Mouse (Mus musculus): Measurements from ENCODE around the gene Cdk6. TPM values are rescaled to one million over a fixed set of nuclear protein-coding genes. Genes with fewer than 3 reads are reported as not detected.

Cdk6 gene
- polyA plus RNA-seq, 1 experiment: 2.0 TPM

DNA sequence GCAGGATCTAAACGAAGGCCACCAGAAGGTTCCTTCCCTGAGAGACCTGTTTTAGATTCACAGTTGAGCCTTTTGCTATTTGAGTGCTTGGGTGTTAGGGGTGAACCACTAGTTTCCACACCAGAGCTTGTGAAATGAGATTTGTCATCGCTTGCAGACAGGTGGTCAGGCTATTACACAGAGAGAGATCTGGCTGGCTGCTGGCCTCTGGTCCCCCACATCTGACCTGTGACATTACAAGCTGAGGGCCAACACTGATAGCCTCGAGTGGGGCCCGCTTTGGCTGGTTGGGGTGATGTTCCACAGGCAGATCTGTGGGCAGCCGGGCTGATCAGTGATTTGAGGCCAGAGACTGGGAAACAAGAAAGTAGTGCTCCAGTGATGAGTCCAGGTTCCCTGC is 150.6 kb downstream of the Cdk6 start:
- H3K4me1 ChIP-seq (ENCODE audit: control insufficient read depth, insufficient read depth, low read length): no peaks in the 10 kb centered on the region; the same call in 1 of the 2 replicates
- H3K4me3 ChIP-seq (ENCODE audit: insufficient read depth, low read length): no peak overlapping the region
- TF ChIP-seq CTCF (IDR thresholded peaks at IDR 0.05; ENCODE audit: extremely low read depth, insufficient read depth, low read length): no peak
- no peak for TF ChIP-seq POLR2A (IDR thresholded peaks at IDR 0.05; ENCODE audit: extremely low read depth, insufficient read depth, low read length)
- no peak overlapping the region for H3K27ac ChIP-seq (ENCODE audit: insufficient read depth, low read length)

DNA sequence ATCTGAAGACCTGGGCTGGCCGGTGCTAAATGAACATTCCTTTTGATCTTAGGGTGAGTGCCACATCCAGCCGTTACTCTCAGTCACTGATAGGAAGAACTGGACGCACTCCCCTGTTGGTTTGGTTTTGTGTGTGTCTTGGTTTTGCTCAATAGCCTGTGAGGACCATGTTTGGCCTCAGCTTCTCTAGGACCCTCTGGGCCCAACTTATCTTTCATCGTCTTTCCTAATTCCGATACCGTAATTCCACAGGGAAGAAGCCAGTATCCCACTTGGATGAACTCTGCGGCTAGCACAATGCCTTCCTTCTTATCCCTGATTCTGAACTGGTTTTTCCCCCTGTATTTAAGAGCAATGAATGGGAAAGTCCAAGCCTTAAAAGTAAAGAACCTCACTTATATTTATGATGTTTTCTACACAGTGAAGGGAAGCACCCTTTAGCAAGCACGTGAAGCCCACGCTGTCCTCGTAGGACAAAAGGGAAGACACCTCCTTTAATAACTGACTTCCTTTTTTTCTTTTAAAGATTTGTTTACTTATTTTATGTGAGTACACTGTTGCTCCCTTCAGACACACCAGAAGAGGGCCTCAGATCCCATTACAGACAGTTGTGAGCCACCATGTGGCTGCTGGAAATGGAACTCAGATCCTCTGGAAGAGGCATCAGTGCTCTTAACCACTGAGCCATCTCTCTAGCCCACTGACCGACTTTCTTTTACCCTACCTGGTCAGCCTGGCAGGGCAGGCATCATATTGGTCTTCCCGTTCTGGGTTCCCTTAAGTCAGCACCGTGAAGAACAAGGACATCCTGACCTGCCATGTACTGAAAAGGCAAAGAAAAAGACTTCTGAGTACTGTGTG is 151.7 kb downstream of the Cdk6 start:
- Histone ChIP-seq H3K4me1 (ENCODE audit: control insufficient read depth, insufficient read depth, low read length) (no peaks in the 10 kb centered on the region; the same call in 1 of the 2 replicates), H3K27ac (ENCODE audit: insufficient read depth, low read length) (no peak overlapping the region), H3K4me3 (ENCODE audit: insufficient read depth, low read length) (no peak overlapping the region)
- no peak for TF ChIP-seq CTCF (IDR thresholded peaks at IDR 0.05; ENCODE audit: extremely low read depth, insufficient read depth, low read length)
- TF ChIP-seq POLR2A (IDR thresholded peaks at IDR 0.05; ENCODE audit: extremely low read depth, insufficient read depth, low read length): no peak

DNA sequence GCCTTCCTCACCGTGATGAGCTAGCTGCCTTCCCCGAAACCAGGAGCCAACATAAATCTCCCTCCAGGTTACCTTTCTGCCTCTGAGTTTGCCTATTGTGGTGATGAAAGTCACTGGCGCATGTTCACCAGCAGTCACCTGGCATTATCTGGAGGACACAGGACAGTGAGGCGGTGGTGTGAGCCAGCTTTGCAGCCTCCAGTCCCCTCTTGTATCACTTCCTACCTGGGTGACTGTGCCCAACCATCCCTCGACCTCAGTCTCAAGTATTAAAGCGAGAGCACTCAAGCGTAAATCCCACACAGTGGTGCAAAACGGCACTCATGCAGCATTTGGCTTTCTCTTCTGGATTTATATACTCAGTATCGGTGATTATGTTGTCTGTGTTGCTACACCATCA is 152.7 kb downstream of the Cdk6 start:
- TF ChIP-seq CTCF (IDR thresholded peaks at IDR 0.05; ENCODE audit: extremely low read depth, insufficient read depth, low read length) (no peak), POLR2A (IDR thresholded peaks at IDR 0.05; ENCODE audit: extremely low read depth, insufficient read depth, low read length) (no peak)
- Histone ChIP-seq H3K27ac (ENCODE audit: insufficient read depth, low read length) (no peak overlapping the region), H3K4me3 (ENCODE audit: insufficient read depth, low read length) (no peak overlapping the region), H3K4me1 (ENCODE audit: control insufficient read depth, insufficient read depth, low read length) (no peaks in the 10 kb centered on the region; the same call in 1 of the 2 replicates)

DNA sequence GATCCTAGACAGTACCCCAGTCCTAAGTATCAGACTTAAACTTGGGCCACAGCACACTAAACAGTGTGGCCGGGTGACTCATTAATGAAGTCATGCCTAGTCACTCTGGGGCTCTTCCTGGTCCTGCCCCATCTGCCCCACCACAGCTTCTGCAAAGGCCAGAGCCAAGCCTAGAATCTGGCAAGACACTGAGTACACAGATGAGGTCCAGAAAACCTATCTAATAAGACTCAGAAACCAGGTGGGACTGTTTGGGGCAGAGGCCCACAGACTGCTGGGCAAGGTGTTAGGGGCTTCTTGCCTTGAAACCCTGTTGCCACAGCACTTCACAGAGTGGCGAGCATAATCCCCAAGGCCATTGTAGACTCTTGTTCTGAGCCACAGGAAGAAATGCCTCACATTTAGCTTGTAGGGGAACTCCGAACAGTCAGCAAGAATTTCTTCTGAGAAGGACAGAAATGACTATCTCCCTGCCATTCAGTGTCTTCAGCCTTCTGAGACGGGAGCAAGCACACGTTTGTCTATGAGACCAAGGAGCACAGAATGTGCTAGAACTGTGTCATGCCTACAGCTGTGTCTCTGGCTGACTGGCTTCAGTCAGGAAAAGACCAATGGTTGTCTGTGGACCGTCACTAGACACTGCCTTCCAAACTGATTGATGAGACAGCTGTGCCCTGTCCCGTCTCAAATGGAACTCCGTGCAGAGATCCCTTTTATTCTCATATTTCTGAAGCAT is 153.3 kb downstream of the Cdk6 start:
- no peak overlapping the region for H3K4me3 ChIP-seq (ENCODE audit: insufficient read depth, low read length)

DNA sequence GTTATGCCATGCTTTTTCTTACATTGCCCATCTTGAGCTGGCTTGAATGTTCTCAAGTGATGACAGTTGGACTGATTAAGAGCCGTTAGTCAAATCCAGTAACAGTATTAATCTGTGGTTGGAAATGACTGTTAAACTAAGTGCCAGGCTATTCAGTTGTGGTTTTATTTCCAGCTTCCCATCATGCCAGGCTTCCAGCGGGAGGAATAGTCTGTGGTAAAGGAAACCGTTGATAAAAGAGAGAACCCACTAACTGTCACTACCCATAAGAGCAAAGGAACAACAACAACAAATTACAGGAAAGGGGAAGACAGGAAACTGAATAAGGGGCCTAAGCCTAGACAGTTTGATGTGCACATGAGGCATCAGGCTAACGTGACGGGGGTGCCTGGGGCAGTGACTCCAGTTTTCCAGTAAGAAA is 156.2 kb downstream of the Cdk6 start:
- Histone ChIP-seq H3K4me1 (ENCODE audit: control insufficient read depth, insufficient read depth, low read length) (no peaks in the 10 kb centered on the region; the same call in 1 of the 2 replicates), H3K27ac (ENCODE audit: insufficient read depth, low read length) (no peak overlapping the region), H3K4me3 (ENCODE audit: insufficient read depth, low read length) (no peak overlapping the region)
- no peak for TF ChIP-seq POLR2A (IDR thresholded peaks at IDR 0.05; ENCODE audit: extremely low read depth, insufficient read depth, low read length)

More for the DNA sequence above, 153.3 kb downstream of the Cdk6 start:
- Histone ChIP-seq H3K4me1 (ENCODE audit: control insufficient read depth, insufficient read depth, low read length) (no peaks in the 10 kb centered on the region), H3K27ac (ENCODE audit: insufficient read depth, low read length) (no peak overlapping the region)
- TF ChIP-seq CTCF (IDR thresholded peaks at IDR 0.05; ENCODE audit: extremely low read depth, insufficient read depth, low read length) (no peak), POLR2A (IDR thresholded peaks at IDR 0.05; ENCODE audit: extremely low read depth, insufficient read depth, low read length) (no peak)

DNA sequence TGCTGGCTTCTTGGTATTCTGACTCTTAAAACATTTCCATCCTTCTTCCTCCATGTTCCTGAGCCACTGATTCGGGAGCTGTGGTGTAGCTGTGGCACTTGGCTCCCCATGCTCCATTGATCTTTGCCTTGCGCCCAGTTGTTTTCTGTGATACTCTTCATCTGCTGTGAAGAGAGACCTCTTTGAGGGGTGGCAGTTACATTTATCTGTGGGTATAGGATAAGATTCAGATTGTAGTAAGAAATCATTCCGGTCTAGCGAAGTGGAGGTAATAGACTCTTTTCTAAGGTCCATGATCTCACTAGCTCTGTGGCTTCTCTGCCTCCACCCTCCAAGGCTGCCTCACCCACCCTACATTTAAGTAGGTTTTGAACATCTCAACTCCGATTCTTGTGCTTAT is 159.0 kb downstream of the Cdk6 start:
- TF ChIP-seq POLR2A (IDR thresholded peaks at IDR 0.05; ENCODE audit: extremely low read depth, insufficient read depth, low read length): no peak
- no peak for TF ChIP-seq CTCF (IDR thresholded peaks at IDR 0.05; ENCODE audit: extremely low read depth, insufficient read depth, low read length)
- H3K27ac ChIP-seq (ENCODE audit: insufficient read depth, low read length): no peak overlapping the region
- peaks cover 2% of the 10 kb centered on the region for H3K4me1 ChIP-seq (ENCODE audit: control insufficient read depth, insufficient read depth, low read length)
- no peak overlapping the region for H3K4me3 ChIP-seq (ENCODE audit: insufficient read depth, low read length)

DNA sequence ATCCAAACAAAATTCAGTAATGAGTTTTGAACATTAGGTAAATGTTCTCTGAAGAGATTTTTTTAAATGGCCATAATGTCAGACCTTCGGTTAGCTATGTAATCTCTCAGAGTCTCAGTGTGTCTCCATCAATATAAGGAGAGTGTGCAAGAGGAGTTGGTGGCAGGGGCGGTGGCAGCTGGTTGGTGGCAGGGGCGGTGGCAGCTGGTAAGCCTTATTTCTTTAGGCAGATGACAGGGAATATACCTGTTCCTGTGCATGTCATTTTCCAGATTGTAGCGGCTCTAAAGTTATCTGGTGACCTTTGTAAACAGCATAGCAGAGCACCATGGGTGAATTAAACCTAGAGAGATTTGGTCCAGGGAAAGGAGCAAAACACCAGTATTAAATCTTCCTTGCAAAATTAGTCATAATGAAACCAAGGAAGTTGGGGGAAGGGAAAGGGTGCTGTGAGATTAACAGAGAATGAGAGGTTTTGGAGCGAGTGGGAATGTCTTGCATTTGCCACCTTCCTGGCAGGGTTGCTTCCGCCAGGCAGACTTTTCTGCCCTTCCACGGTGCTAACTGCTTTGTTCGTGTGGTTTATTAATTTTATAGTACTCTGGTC is 159.8 kb downstream of the Cdk6 start:
- Histone ChIP-seq H3K27ac (ENCODE audit: insufficient read depth, low read length) (no peak overlapping the region), H3K4me3 (ENCODE audit: insufficient read depth, low read length) (no peak overlapping the region), H3K4me1 (ENCODE audit: control insufficient read depth, insufficient read depth, low read length) (peaks cover 2% of the 10 kb centered on the region)
- TF ChIP-seq POLR2A (IDR thresholded peaks at IDR 0.05; ENCODE audit: extremely low read depth, insufficient read depth, low read length) (no peak), CTCF (IDR thresholded peaks at IDR 0.05; ENCODE audit: extremely low read depth, insufficient read depth, low read length) (no peak)

DNA sequence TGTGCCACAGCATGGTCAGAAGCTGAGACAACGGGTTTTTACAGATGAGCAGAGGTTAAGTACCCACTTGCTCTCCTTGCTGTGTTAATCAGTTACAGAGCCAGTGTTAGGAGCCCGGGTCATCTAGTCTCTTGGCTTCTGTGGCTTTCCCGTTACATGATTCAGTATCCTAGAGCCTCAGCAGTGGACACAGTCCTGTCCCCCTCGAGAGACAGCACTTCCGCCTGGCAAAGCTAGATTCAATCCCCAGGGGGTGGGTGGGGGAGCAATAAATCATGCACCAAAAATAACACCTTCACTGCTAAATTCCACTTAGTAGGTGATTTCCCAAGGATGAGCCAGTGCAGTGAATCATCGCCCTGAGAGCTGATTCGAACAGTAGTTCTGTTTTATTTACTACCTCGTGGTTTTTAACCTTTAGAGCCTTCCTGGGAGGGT is 160.3 kb downstream of the Cdk6 start:
- Histone ChIP-seq H3K27ac (ENCODE audit: insufficient read depth, low read length) (no peak overlapping the region), H3K4me3 (ENCODE audit: insufficient read depth, low read length) (no peak overlapping the region), H3K4me1 (ENCODE audit: control insufficient read depth, insufficient read depth, low read length) (peaks cover 2% of the 10 kb centered on the region)
- TF ChIP-seq POLR2A (IDR thresholded peaks at IDR 0.05; ENCODE audit: extremely low read depth, insufficient read depth, low read length): no peak
- no peak for TF ChIP-seq CTCF (IDR thresholded peaks at IDR 0.05; ENCODE audit: extremely low read depth, insufficient read depth, low read length)

DNA sequence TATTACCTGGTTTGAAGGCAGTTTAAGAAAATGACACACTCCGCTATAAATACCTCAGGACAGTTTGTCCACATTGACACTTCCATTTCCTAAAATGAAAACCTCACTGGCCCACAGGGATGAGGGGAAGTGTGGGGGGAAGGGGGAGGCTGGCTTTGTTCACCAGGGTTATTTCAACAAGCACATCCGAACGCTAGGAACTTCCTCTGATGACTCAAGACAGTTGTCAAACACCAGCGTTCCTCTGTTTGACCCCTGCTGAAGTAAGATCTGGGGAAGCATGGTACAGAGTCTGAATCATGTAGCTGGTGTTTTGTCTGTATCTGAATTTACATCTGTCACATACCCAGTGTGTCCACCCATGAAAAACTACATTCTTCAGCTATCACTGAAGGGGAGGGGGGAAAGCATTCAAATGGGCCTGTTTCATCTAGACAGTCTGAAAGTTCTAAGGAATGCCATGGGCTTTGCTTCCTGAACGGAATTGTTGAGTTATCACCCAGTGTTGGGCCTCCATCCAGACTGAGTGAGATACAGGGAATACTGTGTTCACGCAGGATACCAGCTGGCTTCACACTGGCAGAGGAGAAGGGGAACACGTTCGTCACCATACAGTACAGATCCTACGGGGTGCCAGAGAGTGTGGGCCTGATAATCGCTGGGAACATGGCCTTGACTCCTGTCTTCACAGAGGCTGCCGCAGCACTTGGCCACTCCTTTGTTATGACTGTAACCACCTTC is 161.5 kb downstream of the Cdk6 start:
- no peak overlapping the region for H3K4me3 ChIP-seq (ENCODE audit: insufficient read depth, low read length)
- H3K4me1 ChIP-seq (ENCODE audit: control insufficient read depth, insufficient read depth, low read length): peaks cover 2% of the 10 kb centered on the region
- peak overlapping the region; percentile 50 for H3K27ac ChIP-seq (ENCODE audit: insufficient read depth, low read length)
- TF ChIP-seq POLR2A (IDR thresholded peaks at IDR 0.05; ENCODE audit: extremely low read depth, insufficient read depth, low read length) (no peak), CTCF (IDR thresholded peaks at IDR 0.05; ENCODE audit: extremely low read depth, insufficient read depth, low read length) (no peak)

All from cortical plate, adult 2 months (tissue).